Mouse (Mus musculus) brain, embryonic 14.5 days (tissue): ENCODE results near the gene Tdrd6.

Experiments
- CTCF ChIP-seq: fragments of 200-500 bp; IDR thresholded peaks from 2 replicates; pipeline ENCODE4 v1.5.1; 2012; ENCODE audit warnings: inconsistent platforms, mild to moderate bottlenecking, moderate library complexity, borderline replicate concordance; ENCODE audit not compliant: insufficient read depth, insufficient read length; ENCODE audit errors: extremely low read depth
- POLR2A ChIP-seq: fragments of 200-500 bp; IDR thresholded peaks from 2 replicates; pipeline ENCODE4 v1.6.1; 2012; ENCODE audit warnings: mild to moderate bottlenecking, inconsistent platforms, borderline replicate concordance; ENCODE audit not compliant: poor library complexity, insufficient read depth, insufficient read length, severe bottlenecking; ENCODE audit errors: extremely low read depth

- TF ChIP-seq POLR2A = no peak
- no peak for TF ChIP-seq CTCF
These were observed 45.1 kb upstream of the Tdrd6 start for GRCm38 (mm10) chr17:43675228-43675627.
